Mouse (Mus musculus) gastrocnemius, adult 8-10 months (tissue): ENCODE data around the gene Zfp280d. TPM values are rescaled to one million over a fixed set of nuclear protein-coding genes. Genes with fewer than 3 reads are reported as not detected.

Source experiments
- DNase-seq, 2 experiments: peaks; one replicate each; pipeline ENCODE4 v3.0.0; 2022; ENCODE audit warnings: low spot score in 2 of 2
- total RNA-seq, 4 experiments: library from RNA; stranded (reverse); gene quantifications; 2 replicates each; pipeline ENCODE4 v1.2.4; 2022

Gene Zfp280d
- total RNA-seq, result 10 to 100 TPM; 16.5 to 21.0 (median 18.7) TPM

- peak; percentile 79 to 87 for DNase-seq
These were observed at the start of gene Zfp280d for GRCm38 (mm10) chr9:72274677-72275076. TSS of gene Zfp280d (plus strand) at chr9:72274860.

GRCm38 (mm10) chr9:72226536-72226935 lies 48.1 kb upstream of the Zfp280d start:
- DNase-seq, result no peak

GRCm38 (mm10) chr9:72252656-72253055 lies 22.0 kb upstream of the Zfp280d start:
- DNase-seq, result no peak

GRCm38 (mm10) chr9:72255227-72255626 lies 19.4 kb upstream of the Zfp280d start:
- DNase-seq, result no peak

GRCm38 (mm10) chr9:72256646-72257045 lies 18.0 kb upstream of the Zfp280d start:
- DNase-seq, result no peak

GRCm38 (mm10) chr9:72260337-72260736 lies 14.3 kb upstream of the Zfp280d start:
- DNase-seq, result no peak

GRCm38 (mm10) chr9:72264859-72265258 lies 9.8 kb upstream of the Zfp280d start:
- DNase-seq, result no peak

GRCm38 (mm10) chr9:72270146-72270545 lies 4.5 kb upstream of the Zfp280d start:
- DNase-seq, result no peak

- no peak for DNase-seq
These were observed 832 bp upstream of the Zfp280d start for GRCm38 (mm10) chr9:72273646-72274410.

GRCm38 (mm10) chr9:72275101-72275978 lies 680 bp downstream of the Zfp280d start:
- DNase-seq, result peak; percentile 20 to 33

GRCm38 (mm10) chr9:72275979-72276500 lies 1.4 kb downstream of the Zfp280d start:
- DNase-seq, result no peak

GRCm38 (mm10) chr9:72276941-72277340 lies 2.3 kb downstream of the Zfp280d start:
- DNase-seq, result no peak

GRCm38 (mm10) chr9:72279943-72280342 lies 5.3 kb downstream of the Zfp280d start:
- no peak for DNase-seq

- DNase-seq, result no peak
These were observed 13.0 kb downstream of the Zfp280d start for GRCm38 (mm10) chr9:72287696-72288095.

GRCm38 (mm10) chr9:72288210-72288609 lies 13.6 kb downstream of the Zfp280d start:
- no peak for DNase-seq

GRCm38 (mm10) chr9:72289094-72289493 lies 14.4 kb downstream of the Zfp280d start:
- DNase-seq, result no peak

- DNase-seq, result no peak
These were observed 19.4 kb downstream of the Zfp280d start for GRCm38 (mm10) chr9:72294076-72294475.

GRCm38 (mm10) chr9:72309765-72310164 lies 35.1 kb downstream of the Zfp280d start:
- no peak for DNase-seq

GRCm38 (mm10) chr9:72333221-72333620 lies 58.6 kb downstream of the Zfp280d start:
- DNase-seq, result no peak

- no peak for DNase-seq
These were observed 61.4 kb downstream of the Zfp280d start for GRCm38 (mm10) chr9:72336069-72336468.

GRCm38 (mm10) chr9:72339119-72339518 lies 64.5 kb downstream of the Zfp280d start:
- no peak for DNase-seq

GRCm38 (mm10) chr9:72343844-72344243 lies 69.2 kb downstream of the Zfp280d start:
- DNase-seq, result no peak
